Mouse (Mus musculus): ENCODE results near the gene Pdzrn3.

Gene Pdzrn3

DNA sequence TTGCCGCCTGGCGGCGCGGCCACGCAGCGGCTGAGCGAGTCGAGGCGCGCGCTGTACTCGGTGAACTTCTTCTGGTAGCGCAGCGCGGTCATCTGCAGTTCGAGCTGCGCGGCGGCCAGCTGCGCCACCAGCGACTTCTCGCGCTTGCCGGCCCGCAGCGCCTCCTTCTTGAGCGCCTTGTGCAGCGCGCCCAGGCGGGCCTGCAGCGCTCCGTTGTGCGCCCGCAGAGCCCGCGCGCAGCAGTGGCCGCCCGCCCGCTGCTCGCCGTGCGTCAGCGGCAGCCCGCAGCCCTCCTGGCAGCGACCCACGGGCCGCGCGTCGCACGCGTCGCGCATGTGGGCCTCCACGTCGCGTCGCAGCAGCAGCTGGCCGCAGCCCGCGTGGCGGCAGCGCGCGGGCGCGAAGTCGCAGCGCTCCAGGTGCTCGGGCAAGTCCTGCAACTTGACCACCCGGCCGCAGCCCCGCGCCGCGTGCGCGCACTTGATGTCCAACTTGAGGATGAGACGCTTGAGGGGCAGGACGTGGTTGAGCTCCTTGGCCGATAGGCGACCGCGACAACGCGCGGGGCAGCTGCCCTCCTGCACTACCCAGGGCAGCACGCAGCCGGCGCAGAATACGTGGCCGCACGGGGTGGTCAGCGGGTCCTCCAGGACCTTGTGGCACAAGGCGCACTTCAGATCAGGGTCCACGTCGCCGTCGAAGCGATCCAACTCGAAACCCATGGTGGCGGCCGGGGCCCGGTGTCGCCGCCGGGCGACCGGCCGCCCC, at the start of gene Pdzrn3:
Pdzrn3 (minus strand) TSS at position 731 of the 768 bp plus-strand sequence.
- DNase-seq (ENCODE audit: extremely low read depth, low read depth), result no peak

DNA sequence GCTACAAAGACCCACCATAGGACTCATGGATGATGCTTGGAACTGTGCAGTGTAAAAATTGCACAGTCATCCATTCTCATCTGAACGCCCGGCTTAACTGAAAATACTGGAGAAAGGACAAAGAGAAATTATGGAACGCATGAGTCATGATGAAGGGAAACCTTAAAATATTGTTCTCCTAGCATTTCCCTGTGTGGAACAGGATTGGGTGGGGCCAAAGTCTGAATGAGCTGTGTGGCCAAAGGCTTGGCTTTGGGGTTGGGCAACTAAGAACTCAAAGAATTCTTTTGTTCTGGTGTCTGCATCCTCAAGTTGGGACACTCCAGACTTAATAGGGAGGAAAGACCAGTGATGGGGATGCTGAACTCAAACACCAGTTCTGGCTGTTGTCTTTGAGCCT, 49.6 kb upstream of the Pdzrn3 start:
- DNase-seq (ENCODE audit: extremely low read depth, low read depth), result no peak

DNA sequence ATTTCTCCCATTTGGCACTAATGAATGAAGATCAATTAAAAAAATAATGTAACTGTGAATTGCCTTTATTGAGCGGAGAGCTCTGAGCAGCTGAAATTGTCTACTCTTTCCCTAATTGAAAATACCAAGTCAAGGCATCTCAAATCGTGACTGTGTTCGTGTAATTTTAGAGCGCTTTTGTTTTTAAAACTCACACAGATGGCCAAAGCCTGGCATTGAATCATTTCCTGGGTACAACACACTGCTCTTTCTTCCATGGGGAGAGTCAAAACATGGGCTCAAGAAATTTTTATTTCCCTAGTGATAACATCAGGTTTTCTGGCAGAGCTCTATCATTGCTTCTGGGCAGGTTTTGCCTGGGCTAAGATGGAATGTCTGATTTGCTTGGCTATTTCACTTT, 48.6 kb upstream of the Pdzrn3 start:
- DNase-seq (ENCODE audit: extremely low read depth, low read depth), result no peak

DNA sequence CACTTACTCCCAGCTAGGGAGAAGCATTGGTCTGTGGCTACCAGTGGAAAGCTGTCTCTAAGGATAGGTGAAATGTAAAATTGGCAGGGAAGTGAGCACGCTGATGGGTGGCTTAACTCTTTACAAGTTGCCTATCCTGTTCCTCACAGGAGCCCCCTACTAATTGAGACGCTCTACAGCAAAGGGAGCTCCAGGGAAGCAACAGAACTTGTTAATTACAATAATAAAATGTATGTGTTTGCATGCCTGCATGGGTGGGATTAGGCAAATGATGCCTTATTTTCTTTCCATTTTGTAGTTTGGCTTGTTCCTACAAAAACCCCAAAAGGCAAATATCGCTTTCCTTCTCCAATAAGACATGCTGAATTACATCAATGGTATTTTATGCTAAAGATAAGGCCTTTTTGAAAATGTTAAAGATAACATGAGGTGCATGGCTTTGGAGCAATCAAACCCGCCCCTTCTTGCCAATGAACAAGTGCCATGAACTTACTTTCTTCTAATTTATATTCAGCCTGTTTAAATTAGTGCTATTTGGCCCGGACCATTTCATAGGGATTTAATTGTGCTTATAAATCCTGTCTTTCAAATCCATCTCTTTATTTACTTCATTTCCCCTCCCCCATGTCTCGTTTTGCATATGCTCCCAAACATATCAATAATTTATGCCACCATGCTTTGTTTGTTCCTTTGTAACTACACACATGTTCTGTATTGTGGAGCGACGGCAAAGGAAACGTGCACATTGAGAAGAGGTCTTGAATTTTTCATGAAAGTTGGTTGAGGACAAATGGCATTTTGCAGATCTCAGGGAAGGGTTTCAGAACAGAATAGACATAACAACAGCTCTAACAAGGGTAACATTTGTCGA, 44.6 kb upstream of the Pdzrn3 start:
- DNase-seq (ENCODE audit: extremely low read depth, low read depth), result no peak

DNA sequence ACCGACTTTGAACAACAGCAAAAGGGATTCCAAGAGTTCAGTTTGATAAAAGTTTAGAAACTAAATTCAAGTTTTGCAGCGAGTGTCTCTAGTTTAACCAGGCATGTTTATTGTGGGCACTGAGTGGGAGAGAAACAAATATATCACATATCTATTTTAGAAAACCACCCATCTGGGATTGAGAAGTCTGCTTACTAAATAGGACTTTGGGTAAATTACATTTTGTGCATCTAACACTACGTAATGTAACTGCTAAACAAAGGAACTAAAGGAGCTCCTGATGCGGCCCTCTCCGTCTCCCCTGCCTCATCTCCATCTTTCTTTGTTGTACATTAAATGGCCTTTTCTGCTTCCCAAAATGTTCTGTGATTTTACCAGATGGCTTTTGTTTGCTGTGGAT, 40.5 kb upstream of the Pdzrn3 start:
- no peak for DNase-seq (ENCODE audit: extremely low read depth, low read depth)

DNA sequence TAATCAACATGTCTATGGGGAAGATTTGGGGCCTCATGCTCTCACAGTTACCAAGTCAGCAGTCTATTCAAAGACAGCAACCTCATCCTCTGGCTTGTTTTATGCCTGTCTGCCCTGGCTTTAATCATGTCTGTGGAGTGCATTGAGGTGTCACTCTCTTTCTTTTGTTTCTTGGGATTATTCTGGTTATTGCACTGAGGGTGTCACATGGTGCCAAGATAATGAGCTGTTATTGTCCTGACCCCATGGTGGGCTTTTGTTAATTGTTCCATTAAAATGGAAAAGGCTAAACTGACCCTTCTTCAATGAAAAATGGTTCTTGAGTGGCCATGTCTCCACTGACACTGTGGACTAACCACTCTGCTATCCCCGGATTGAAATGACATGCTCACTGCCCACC, 34.0 kb upstream of the Pdzrn3 start:
- no peak for DNase-seq (ENCODE audit: extremely low read depth, low read depth)

DNA sequence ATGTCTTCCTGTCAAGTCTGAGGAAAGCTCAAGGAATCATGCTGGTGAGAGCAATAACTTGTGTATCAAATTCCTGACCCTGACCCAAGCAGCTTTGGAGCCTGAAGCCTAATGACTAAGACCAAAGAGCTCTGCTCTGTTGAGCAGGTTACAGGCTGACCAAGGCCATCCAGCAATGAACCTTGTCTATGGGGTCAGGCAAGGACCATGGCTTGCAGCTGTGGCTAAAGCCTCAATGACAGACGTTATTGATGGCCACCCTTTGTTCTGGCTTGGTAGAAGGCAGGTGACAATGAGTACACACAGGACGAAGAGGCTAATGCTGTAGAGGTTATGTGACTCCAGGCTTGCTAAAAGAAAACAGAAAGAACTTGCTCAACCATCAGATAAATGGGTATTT, 33.4 kb upstream of the Pdzrn3 start:
- no peak for DNase-seq (ENCODE audit: extremely low read depth, low read depth)

DNA sequence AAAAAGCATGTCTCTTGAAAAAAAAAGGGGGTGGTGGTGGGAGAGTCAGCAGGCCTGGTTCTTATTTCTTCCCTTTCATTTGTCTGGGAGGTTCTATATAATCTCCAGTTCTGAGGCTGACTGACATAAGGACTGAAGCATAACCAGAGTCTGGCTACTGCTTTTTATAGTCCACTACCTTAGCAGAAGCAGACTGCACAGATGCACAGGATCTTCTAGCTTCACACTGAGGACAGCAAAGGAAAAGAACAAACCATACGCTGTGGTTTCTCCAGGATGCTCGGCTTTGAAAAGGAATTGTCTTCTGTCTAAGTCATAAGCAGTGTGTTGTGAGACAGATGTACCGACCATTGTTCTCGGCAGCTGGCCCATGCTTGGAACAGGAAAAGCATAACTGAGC, 19.0 kb upstream of the Pdzrn3 start:
- no peak for DNase-seq (ENCODE audit: extremely low read depth, low read depth)

DNA sequence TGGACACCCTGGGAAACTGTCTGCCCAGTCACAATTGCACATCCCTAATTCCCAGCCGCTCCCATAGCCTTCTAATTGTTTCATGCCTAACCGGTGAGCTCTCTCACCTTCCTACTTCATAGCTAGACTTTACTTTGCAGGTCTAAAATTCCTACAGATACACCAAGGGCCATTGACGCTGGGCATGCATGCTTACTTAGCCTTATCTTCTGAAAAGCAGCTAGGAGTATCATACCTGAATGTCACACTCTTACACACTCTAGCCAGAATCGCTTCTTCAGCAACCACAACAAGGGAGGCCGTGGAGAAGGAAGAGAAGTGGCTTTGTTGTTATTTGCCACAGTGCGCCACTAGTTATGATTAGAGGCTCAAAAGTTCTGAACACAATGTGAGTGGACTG, 18.2 kb upstream of the Pdzrn3 start:
- no peak for DNase-seq (ENCODE audit: extremely low read depth, low read depth)

DNA sequence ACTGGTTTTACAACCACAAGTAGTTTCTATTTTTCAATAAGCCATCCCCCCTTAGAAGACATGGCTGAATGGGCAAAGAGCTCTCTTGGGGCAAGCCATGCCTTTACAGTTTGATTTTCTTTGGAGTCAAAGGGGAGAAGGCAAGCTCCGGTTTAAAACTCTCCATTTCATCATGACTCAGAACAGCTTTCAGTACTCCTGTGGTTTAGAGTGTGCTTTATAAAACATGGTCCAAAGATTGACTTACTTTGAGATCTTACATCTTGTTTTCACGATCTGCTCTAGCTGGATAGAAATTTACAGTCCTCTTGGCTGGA, 15.1 kb upstream of the Pdzrn3 start:
- DNase-seq (ENCODE audit: extremely low read depth, low read depth), result no peak

DNA sequence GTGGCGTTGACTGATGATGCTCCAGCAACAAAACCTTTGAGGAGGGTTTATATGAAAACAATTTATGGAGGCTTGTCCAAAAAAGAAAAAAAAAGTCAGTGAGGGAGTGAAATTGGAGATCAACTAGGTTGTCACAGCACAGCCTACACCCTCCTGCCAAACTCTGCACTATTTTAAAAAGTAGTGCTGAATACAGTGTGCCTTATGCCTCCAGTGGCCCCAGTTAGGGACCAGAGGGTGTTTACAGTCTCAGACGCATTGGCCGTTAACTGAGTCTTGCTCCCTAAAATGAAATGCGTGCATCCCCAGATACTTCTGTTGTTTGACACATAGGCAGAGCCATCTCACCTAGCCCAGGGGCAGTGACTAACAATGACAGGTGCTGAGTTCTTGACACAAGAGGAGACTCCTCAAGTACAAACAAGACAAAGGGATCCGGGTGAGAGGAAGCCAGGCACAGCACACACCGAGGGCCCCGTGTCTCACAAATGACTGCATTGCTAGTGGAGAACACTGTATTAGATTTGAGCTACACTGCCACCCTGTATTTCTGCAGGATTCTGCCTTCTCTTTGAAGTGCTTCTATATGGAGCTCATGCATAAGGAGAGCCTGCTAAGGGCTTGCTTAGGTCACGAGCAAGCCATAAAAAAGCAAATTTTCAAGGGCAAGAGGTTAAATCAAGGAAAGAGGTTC, 14.6 kb upstream of the Pdzrn3 start:
- no peak for DNase-seq (ENCODE audit: extremely low read depth, low read depth)

DNA sequence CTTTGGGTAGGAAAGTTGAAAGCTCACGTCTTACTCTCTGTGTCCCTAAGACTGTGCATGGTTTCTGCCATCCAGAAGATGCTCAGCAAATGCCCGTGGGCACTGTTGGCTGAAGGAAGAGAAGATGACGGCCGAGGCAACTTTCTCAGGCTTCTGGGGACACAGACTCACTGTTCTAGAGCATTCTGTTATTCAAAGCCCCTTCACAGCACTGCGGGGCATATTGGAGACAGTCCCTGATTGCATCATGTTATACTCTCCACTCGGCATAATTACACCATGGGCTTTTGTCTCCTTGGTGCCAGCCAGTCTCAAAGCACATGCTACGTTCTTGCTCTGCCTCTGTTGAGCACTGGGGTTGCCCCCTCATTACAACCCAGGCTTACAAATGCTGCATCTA, 7.8 kb upstream of the Pdzrn3 start:
- DNase-seq (ENCODE audit: extremely low read depth, low read depth), result no peak

DNA sequence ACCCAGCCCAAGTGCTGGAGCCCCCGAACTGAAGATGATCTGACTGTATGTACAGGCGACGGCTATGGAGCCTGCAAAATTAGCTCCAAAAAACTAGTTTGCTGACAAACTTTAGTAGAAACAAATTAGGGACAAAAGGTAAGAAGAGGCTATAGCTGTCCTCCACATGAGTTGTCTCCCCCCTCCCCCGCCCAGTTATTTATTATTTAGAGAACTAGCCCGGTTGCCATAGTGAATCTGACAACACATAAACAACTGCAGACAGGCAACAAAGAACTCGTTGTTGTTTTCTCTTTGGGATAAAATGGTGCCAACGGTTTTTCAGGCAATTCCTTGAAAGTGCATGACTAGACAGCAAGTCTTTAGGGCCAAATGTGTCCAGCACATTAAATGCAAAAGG, 7.3 kb upstream of the Pdzrn3 start:
- DNase-seq (ENCODE audit: extremely low read depth, low read depth), result no peak

DNA sequence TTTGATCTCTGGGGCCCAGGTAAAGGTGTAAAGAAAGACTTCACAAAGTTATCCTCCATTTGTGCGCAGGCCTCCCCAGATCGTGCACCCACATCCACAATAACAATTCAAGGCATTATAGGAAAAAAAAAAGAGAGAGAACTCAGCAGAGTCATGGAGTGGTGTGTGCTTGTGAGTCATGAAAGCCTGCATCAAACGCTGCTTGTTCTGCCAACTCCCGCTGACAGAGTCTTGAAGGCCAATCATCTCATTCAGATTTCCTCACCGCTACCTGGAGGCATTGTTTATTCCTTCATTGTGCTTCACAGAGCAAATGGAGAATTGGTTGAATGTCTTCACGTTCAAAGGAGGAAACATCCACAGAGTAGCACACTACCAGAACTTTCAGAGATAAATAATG, 6.8 kb upstream of the Pdzrn3 start:
- no peak for DNase-seq (ENCODE audit: extremely low read depth, low read depth)

DNA sequence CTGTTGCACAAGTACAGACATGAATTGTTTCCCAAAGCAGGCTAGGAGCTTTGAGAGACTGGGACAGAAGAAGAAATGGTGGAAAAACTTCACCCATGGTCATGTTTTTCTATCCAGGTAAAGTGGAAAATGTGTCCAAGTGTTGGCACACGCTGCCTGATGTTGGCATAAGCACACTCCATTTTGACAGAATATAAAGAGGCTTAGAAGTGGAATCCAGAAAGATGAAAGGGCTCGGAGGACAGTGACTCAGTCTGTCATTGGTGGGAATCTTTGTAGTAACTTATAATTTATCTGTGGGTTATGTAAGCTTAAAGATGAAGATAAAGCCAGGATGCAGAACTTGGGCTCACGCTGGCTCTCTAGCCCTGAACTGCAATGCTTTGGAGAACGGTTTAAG, 5.2 kb upstream of the Pdzrn3 start:
- DNase-seq (ENCODE audit: extremely low read depth, low read depth), result no peak

DNA sequence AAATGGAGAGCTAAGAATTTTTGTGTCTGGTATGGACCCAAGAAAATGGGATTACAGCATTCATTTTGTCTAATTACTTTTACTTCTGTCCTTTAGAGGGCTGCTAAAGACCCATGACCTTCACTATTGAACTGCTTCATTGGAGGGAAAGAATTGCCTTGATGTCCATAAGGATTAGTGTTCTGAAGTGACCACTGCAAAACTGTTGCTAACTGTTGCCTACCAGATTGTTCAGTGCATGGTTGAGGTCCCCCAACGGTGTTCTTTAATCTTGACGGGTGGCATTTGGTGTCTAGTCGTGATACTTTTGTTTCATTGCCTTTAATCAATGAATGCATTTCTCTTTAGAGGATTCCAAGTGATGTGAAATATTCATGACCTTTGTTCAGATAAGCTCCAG, 1.8 kb upstream of the Pdzrn3 start:
- no peak for DNase-seq (ENCODE audit: extremely low read depth, low read depth)

DNA sequence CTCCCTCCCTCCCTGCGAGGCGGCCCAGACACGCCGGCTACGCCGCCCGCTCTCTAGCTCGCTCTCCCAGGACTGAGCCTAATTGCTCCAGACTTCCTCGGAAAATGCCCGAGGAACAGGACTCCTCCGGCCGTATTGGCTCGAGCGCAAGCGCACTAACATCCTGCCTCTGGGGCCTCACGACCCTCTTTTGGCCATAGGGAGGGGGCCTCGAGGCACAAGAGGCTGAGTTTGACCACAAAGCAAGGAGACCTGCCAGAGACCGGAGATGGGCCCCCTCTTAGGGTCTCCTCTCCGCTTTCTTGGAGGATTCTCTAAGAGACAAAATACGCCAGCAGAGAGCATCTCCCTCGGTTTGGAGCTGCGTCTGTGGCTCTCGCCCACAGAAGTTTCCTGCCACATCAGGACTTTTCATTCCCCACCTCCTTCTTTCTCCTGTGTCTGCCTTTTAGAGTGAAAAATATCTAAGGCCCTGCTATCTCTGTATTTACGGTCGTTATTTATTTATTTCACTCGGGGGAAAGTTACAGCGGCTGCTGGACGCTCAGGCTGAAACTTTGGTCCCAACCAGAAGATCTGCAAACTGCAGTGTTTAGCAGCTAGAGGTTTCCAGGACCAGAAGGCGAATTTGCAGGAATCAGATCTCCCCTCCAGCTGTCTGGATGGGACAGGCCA, 375 bp upstream of the Pdzrn3 start:
- no peak for DNase-seq (ENCODE audit: extremely low read depth, low read depth)

DNA sequence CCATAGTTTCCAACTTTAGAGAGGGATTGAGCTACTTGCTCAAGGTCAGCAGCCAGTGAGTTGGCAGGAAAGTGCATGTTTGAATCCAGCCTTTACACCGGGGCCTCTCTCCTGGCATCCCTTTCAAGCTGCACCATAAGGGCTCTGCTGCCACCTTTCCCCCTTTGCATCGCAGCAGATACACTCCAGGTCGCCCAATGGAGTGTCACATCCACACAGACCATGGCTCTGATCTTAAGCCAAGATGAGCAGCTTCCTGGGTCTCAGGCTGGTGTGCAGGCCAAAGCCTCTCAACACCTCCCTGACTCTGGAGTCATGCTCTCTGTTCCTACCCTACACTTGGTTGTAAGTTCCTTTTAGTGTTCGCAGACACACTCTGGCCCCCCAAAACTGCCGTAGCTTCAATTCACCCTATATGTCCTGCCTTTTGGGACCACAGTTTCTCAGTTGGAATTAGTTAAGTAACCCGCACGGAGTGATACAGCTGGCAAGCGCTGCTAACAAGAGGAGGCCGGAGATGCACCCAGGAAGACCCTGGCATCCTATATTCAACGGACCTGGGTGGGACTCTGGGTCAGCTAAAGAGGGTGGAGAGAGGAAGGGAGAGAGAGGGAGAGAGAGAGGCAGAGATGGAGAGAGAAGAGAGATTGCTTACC, 1.1 kb downstream of the Pdzrn3 start:
- no peak for DNase-seq (ENCODE audit: extremely low read depth, low read depth)

DNA sequence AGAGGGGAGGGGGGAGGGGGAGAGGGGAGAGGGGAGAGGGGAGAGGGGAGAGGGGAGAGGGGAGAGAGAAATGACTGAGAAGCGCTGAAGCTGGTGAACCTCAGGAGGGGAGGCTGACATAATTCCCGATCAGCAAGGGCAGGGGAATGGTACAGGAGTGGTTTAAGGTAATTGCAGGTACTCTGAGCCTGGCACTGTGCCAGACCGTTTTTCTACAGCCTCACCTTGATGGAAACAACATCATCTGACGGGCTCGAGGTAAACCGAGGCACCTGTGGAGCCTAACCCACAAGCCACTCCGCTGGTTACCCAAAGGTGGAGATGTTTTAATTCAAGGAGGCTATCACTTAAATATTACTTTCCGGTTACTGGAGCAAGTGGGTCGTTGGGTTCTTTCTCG, 1.6 kb downstream of the Pdzrn3 start:
- DNase-seq (ENCODE audit: extremely low read depth, low read depth), result no peak

DNA sequence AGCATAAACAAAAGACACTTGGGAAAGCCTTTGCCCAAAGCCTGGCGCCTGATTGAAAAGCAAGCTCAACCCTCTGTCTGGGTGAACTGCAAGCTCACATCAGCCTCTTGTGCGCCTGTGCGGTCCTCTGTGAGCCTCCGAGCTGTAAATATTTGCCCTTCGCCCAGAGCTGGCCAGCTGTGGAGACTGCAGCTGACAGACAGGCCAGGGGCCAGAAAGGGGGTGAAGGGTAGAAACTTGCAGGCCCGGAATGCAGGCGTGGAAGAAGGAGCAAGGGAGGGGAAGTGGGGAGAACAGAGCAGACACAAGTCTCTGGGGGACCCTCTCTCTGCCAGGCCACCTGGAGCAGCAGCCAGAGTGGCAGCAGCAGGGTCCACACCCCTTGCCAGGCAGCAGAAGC, 3.0 kb downstream of the Pdzrn3 start:
- no peak for DNase-seq (ENCODE audit: extremely low read depth, low read depth)

DNA sequence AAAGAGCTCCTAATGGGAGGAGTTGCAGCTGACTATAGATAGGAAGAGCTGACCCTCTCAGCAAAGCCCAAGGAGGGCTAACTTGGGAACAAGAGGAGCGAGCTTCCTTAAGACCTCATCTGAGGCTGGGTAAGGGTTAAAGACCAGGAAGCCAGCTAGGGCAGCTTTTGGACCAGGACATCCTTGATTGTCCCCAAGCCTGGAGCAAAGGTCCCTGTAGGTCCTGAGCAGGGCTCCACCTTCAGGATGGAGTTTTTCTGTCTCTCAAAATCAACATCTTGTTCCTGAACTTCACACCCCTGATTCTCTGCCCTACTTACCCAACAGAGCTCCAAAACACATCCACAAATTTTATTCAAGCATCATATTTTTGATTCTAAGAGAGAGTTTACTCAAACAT, 3.5 kb downstream of the Pdzrn3 start:
- no peak for DNase-seq (ENCODE audit: extremely low read depth, low read depth)
